Mouse (Mus musculus) ES-Bruce4 (cell line): ENCODE data around the gene Plekhg6.

Source experiments
- EP300 ChIP-seq: IDR thresholded peaks from 2 replicates; pipeline ENCODE4 v1.6.1; 2011; ENCODE audit warnings: low read depth, low read length; ENCODE audit not compliant: insufficient read depth
- POLR2A ChIP-seq: IDR thresholded peaks from one replicate; pipeline ENCODE4 v1.8.1; 2011; ENCODE audit warnings: low read length; ENCODE audit not compliant: insufficient read depth

DNA sequence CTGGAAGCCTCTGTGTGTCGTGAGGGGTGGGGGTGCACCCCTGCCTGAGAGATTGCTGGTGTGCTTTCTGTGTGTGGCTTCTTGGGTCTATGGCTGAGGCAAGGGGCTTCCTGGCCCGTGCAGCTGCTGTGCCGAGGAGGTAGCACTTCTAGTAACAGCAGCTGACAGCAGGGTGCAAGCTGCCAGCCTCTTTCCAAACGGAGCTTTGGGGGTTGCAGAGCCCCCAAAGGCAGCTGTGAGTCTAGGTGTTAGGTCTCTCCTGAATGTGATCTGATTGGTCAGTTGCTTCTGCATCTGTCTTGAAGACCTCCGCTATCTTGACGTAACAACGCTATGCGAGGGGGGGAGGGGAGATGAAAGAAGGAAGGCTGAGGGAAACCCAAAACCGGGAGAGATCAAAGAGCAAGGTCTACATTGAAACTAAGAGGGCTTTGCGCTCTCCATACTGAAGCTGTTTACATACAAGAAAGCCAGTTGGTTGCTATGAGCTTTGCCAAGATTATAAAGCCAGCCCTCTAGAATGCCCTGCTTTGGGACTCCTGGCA lies 25.3 kb downstream of the Plekhg6 start:
- TF ChIP-seq EP300, result no peak
- no peak for TF ChIP-seq POLR2A
